Mouse (Mus musculus) heart, adult 2 months (tissue): ENCODE measurements at regions not wholly inside any gene's neighbourhood (a gene's known extent, or its start where the extent isn't known, plus 50 kb on each side); places are given as distances from the start of the nearest gene placed in this dataset.

Source experiments
- CTCF ChIP-seq: fragments of 200-600 bp; IDR thresholded peaks from 2 replicates; pipeline ENCODE4 v1.8.1; 2022; ENCODE audit warnings: antibody characterized with exemption, mild to moderate bottlenecking, moderate library complexity
- EP300 ChIP-seq: fragments of 200-500 bp; IDR thresholded peaks from 2 replicates; pipeline ENCODE4 v1.6.1; 2011; ENCODE audit warnings: low read depth, low read length, control low read depth; ENCODE audit not compliant: insufficient read depth
- POLR2A ChIP-seq: fragments of 200-500 bp; IDR thresholded peaks from 2 replicates; pipeline ENCODE4 v1.6.1; 2011; ENCODE audit warnings: mild to moderate bottlenecking, low read depth, low read length, control low read depth; ENCODE audit not compliant: insufficient read depth

GRCm38 (mm10) chr1:39123081-39123812 lies 70.3 kb upstream of the Npas2 start:
- TF ChIP-seq CTCF (no peak), POLR2A (no peak), EP300 (no peak)
